Mouse (Mus musculus) skeletal muscle tissue, adult 2 months (tissue): ENCODE measurements at regions not wholly inside any gene's neighbourhood (a gene's known extent, or its start where the extent isn't known, plus 50 kb on each side); places are given as distances from the start of the nearest gene placed in this dataset.
A peak's percentile ranks its signal among the peaks of the same experiment; 100 is the strongest.

Source experiments
- DNase-seq: peaks from one replicate; pipeline ENCODE4 v3.0.0-alpha.2; 2012; ENCODE audit warnings: low read depth, low spot score

DNA sequence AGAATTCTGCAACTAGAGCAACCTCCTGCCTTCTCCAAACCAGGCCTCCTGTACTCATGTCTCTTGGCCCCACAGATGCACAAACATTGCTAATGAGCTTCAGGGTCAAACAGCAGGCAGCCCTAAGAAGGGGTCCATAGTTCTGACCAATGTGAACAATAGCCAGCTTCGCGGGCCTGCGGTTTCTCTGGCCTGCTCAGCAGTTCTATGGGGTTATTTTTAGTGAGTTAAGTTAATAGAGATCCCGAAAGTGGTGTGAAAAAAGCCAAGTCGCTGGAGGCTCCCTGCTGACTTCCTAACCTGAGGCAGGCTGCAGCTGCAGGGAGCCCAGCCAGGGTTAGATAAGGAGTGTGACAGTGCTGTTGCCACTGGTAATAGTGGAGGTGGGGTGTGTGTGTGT, 106.6 kb downstream of the Pdcd6ip start:
- DNase-seq: no peak

DNA sequence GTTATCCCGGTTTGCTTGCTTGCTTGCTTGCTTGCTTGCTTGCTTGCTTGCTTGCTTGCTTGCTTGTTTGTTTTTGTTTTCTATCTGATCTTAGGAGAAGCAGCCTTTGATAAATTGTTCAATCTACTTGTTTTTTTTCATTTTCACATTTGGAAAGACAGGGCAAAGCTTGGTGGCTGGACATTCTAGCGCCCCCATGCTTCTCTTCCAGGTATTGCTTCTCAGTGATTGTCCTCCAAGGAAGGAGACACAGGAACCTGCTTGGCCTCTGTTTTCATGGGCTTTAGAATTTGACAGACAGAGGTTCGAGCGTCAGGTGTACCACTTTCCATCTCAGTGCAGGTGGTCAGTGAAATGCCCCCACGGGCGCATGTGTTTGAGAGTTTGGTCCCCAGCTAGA, 120.8 kb downstream of the Pdcd6ip start:
- DNase-seq: no peak

DNA sequence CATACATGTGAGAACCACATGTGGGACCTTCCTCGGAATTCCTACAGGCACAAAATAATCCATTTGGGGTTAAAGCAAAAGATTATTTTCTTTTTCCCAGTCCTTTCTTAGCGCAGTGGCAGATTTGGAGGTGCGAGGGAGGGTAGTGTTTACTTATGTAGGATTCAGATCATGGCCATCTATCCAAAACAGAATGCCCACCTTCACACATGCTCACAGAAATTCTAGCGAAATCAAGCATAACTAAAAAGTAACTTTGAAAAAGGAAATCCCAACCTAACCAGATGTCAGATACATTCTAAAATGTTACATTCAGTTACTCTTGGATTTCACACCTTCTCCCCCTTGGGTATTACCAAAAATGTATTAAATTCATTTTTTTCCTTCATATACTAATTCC, 121.6 kb downstream of the Pdcd6ip start:
- no peak for DNase-seq

DNA sequence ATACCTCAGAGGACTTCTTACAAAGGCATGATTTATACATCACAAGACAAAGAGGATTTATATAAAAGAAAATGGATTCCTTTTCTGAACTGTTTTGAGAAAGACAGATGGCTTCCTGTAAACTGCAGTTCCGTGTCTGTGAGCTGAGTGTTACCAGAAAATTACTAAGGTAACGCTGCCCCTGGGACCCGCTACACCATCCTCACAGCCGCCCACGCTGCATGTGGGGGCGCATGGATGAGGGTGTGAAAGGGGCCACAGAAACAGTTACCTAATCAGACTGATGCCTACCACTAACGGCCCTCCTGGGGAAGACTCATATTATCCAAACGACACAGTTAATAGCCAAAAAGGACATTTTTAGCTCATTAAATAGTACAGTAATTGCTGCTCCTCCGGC, 129.8 kb downstream of the Pdcd6ip start:
- no peak for DNase-seq

DNA sequence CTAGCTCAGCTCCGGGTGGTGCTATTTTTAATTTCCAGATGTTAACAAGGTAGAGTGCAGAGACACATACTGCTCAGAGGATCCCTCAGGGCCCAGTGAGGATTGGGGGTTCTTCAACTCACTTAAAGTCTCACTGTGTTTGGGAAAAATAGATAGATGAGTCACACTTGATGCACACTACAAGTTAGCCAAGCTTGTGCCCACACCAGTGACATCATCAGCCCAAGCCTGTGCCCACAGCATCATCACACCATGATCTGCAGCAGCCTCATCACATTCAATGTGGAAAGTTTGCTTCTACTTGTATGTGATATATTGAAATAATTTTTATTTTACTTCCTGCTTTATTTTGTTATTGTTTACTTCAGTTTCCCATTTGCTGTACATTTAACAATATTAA, 139.2 kb downstream of the Pdcd6ip start:
- DNase-seq: no peak

DNA sequence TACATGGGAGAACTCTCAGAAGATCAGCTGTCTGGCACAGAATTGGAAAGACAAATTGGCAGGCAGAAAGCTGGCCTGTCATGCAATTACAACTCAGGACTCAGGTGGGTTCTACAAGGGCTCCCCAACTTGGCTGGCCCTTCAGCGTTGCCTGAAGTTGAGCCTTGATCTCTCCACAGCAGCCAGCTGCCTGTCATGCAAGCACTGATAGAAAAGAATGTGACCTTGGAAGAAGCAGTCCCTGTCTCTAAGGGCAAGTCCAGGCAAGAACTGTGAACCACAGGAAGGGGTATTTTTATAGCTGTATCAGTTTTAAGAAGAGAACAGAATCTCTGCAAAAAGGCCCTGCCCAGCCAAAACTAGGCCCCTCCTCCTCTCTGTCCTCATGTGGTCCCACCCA, 140.4 kb downstream of the Pdcd6ip start:
- no peak for DNase-seq

DNA sequence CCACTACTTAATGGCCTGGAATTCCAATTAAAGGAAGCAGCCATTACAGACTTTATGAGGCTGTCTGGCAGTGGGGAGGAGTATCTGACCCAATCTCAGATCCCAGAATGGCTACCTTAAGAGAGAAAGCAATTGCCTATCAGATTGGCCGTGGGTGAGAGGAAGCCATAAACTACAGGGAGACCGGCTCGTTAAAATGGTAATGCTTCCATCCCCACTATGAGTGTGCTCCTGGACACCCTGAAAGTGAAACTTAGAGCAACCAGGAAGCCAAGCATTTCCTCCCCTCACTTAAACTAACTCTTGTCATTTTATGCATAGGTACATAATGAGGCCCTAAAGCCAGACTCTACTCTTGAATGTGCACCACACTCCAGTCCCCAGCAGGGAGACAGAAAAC, 141.4 kb downstream of the Pdcd6ip start:
- no peak for DNase-seq

DNA sequence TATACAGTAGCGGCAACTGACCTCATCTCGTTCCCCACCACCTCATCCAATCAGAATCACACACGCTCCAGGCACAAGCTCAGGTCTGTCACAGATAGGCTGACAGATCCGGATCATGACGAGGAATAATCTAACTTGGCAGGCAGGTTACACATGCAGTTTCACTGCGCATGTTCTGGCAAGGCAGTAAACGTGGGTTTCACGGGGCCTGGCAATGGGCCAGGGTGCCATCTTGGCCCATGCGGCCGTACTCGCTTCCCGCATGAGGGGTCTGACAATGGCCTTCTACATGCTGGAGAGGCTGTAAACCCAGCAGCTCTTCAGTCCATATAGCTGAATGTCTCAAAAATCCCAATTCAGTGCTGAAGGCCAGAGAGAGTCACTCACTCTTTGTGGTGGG, 154.1 kb downstream of the Pdcd6ip start:
- no peak for DNase-seq

DNA sequence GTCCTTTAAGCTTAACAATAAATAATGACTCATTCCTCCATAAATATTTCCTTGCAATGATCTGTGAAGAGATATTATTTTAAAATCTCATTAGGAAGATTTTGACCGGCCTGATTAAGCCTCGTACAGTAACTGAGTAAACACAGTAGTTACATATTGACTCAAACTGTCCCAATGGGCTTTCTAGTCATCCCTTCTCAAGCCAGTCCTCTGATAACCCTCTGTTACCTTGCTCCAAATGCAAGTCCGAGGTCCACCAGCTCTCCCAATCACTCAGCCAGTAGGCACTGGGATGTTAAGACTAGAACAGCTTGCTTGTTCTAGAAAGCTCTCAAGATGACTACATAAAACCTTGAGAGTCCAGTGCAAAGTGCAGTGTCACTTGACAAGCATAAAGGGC, 160.6 kb downstream of the Pdcd6ip start:
- DNase-seq: no peak

DNA sequence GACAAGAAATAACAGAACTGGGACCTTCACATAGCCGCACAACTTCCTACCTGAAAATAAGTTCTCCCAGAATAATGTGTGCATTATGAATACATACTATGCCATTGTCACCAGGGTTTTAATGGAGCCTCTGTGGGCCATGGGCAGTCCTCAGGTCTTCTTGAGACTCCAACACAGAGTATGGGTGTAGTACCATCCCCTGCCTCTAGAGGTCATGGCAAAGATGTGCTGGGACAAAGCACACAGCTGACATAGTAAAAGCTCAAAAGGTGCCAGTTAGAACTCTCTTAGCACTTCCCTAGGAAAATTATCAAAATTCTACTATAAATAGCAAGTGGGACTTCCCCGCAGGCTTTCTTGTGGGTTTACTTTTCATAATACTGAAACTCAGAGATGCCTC, 179.5 kb downstream of the Pdcd6ip start:
- DNase-seq: peak; percentile 2

DNA sequence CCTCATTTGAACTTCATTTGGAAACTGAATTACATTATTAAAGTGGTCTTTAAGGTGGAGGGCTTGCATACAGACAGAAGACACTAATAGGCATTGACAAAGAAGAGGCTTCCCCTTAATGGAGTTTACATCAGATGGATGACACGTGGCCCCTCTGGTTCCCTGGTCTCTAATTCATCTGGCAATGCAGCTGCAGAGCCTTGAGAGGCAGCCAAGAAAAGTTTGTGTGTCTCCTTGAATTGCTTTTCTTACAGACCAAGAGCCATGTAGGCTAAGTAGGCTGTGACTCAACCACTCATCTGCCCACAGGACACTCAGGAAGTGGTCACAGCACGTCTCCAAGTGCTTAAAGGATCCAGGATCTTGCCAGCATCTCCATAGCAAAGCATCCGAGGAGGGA, 183.8 kb downstream of the Pdcd6ip start:
- no peak for DNase-seq

DNA sequence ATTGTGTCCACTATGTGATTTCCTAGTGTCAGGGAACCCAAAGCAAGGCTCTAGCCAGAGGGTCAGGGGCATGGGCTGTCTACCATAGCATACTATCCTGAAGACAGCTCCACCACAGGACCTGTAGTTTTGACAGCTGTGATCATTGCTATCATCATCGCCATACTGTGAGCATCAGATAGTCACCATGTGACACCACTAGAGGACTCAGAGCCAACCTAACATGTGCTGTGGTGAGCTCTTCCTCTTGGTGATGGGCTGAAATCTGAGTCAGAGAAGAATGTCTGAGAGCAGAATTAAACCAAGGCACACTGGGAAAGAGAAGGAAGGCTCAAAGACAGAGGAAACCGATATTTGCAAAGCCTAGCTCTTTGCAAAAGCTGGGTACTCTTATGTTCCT, 184.9 kb downstream of the Pdcd6ip start:
- DNase-seq: no peak

DNA sequence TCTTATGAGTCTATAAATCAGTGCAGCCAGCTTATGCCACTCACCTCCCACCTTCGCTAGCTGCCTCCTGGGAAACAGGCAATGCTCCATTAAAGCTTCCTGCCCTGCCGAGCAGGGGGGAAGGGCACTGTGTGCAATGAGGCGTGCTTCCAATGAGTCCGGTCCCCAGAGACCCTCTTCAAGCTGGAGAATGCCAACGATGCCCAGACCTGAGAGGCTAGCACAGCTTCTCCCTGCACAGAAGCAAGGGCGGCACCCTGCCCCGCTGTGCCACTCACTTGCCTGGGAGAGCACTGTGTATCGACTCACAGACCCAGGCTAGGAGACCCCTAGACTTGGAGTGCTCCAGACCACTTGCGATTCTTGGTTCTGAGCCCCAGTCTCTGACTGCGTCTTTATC, 188.3 kb downstream of the Pdcd6ip start:
- DNase-seq: no peak

DNA sequence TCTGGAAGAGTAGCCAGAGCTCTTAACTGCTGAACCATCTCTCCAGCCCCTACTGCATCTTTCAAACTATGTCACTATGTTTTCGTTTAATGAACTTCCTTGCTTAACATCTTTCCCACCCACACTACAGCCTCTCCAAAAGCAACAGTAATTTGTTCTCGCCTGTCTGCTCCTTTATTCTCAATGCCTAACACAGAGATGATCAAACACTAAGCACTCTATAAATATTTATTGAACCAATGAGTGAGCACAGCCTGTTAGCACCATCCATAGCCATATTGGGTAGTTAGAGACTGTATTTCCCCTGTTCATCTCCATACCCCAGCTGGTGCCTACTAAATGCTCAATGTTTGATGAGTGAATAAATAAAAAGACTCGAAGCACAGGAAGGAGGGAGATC, 189.6 kb downstream of the Pdcd6ip start:
- DNase-seq: no peak

DNA sequence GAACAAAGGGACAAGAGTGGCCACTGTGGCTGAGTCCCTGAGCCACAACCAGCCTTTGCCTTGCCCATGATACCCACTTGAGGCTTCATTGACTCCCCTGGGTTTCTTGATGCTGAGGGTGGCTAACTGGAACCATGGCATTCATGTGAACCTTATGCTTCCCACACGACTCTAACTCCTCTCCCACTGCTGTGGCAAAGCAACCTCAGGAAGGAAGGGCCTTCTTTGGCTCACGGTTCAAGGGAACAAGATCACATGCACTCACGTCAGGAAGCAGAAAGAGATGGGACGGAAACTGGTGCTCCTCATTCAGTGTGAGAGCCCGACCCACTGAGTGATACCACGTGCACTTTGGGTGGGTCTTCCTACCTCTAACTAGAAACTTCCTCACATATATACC, 190.3 kb downstream of the Pdcd6ip start:
- DNase-seq: no peak

DNA sequence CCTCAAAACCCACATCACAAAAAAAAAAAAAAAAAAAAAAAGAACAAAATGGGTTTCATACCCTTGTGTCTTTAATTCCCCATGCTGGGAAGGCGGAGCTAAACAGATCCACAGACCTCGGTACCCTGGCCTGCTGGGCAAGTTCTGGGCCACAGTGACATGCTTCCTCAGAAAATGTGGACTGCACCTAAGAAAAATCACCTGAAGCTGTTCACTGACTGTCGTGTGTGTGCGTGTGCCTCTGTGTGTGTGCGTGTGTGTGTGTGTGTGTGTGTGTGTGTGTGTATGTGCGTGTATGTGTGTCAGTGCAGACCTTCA, 192.4 kb downstream of the Pdcd6ip start:
- DNase-seq: no peak

DNA sequence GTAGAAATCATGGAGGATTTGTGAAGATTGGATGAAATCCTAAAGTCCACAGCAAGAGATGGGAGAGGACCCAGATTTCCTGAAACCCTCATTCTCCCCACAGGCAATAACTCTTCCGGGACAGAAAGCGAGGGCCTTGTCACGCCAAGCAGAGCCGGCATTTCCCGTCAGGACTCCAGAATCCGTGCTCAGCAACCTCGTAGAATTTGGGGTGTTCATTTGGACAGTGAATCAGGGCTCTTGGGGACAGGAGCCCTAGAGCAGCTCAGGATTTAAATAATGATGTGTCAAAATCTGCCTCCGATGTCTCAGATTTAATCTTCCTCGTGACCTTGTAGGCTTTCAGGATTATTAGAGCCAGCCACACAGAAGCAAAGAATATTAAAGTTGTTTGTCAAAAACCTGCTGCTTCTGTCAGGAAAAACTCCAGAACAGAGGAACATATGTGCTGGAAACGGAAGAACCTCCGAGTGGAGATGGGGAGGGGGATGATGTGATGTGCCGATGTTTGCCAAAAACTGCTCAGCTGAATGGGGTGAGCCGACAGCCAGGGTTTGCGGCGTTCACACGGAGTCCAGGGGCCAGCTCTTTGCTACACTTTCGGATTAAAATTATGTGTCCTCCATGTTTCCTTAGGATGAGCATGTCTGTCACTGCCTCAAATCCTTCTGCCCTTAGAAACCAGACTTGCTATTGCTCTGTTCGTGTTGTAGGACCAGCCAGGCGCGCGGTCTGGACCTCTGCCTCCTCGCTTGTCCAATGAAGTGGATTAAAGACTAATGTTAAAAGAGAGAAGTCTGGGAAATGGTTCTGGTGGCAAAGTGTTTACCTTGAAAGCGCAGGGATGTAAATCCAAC, 193.0 kb downstream of the Pdcd6ip start:
- DNase-seq: no peak

DNA sequence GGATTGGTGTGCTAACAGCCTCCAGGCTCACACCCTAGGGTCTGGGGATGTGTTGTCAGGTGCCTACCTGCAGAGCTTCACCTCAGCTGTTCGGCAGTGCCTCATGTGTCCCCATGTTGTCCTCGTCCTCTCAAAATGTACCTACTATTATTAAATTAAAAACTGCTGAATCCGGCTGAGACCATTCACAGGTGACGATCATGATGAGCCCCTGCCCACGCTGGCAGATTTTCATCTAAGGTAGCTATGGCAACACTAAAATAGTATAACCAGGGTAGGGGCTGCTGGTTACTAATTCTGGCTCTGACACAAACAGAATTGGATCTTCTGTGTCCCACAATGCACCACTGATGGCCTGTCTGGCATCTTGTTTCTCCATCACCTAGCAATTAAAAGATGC, 196.8 kb downstream of the Pdcd6ip start:
- no peak for DNase-seq

DNA sequence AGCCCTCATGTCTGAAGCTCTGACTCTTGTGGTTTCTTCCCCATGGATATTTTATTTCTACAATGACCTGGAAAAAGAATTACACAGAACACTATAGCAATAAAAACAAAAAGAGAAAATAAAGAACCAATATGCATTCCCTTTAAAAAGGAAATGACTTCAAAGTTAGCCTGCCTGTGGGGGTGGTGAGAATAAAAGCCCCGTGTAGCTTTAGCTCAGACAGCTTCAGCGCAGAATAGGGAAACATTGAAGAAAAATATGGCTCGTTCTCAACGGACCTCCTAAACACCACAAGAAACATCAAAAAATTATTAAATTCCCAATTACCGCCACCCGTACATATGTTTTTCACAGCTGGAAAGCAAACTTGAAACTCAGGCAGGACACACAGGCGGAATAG, 198.7 kb downstream of the Pdcd6ip start:
- DNase-seq: no peak

DNA sequence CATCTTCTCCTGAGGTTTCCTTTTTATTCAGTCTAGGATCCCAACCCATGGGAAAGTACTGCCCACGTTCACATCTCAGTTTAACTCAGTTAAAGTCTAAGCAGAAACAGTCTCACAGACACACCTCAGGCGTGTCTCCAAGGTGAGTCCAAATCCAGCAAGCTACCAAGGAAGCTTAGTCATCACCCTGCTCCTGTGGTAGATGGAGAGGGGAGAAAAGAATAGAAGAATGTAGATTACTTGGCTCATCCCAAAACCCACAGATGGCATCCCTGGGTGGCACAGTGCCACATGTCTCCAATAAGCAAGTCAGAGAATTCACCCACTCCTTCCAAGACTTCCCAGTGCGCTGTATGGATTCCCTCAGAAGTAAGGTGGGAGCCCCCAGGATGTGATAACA, 199.2 kb downstream of the Pdcd6ip start:
- no peak for DNase-seq

DNA sequence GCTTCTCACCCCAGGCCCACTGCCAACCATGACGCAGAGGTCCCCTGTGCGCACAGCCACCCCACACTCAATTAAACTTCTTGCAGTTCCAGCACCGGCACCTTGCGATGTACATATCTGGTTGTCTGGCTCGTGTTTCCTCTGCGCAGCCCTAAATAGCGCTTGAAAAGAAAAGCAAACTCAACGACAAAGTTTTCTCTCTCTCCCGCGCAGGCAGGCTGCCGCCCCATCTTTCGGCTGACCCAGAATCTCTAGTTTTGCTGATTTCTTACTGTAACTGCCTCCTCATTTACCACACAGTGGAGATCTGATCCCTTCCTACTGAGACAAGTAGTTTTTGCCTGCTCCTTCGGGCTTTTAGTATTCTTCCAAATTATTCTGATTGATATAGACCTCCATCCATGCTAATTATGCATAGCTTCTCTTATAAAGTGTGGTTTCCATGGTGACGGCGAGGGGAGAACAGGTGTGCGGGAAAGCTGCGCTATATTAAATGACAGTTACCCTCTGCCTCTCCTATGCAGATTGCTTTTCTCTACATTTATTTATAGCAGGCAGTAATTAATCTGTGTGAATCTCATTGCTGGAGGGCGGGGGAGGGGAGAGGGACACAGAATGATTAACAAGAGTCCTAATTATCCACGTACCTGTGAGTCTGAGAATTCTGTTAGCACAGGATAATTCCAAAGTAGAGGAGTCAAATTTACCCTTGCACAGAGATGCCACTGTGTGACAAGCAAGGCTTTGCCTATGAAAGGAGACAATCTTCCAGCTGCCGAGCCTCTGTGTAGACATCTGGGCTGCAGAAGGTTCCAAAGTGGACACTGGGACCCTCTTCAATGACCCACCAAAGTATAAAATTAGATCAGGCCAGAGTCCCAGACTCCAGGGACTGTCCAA, 200.2 kb downstream of the Pdcd6ip start:
- no peak for DNase-seq

DNA sequence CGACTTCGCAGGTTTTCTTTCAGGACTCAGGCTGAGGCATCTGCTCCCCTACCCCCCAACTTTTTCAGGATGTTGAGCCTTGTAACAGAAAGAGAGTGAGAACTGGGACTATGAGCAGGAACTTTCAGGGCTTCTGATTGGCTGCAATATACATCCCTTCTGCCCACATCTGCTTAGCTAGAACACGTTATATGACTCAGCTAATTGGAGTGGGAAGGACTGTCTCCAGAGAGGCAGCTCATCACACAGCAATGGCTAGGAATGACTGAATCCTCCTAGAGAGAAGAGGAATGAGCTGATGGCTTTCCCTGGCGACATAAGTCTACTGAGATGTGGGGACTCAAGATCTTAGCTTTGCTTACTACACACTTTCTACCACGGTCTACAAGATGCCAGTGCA, 208.8 kb downstream of the Pdcd6ip start:
- DNase-seq: no peak

DNA sequence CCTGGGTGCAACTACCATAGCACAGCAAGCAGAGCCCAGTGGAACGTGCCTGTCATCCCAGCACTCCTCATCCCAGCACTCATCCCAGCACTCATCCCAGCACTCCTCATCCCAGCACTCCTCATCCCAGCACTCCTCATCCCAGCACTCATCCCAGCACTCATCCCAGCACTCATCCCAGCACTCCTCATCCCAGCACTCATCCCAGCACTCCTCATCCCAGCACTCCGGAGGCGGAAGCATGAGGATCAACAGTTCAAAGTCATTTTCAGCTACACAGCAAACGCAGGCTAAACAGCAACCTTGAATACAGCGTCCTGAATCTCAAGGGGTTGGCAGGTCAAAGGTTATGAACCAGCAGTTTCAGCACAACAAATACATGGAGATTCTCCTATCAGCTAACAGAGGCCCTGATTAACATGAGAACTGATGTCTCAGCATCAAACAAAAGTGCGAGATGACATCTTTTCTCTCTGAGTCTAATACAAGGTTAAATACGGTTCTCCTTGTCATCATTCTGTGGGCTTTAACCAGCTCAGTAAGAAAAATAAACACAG, 211.8 kb downstream of the Pdcd6ip start:
- DNase-seq: no peak
